In genomic region chr5:43148486-43148885, GRCm38 (mm10) we compare ENCODE assay signal across 13 mouse cellular contexts.
DNase-seq lines count a peak whose midpoint lies in the region; ATAC-seq and TF ChIP-seq lines count a peak whose summit lies in the region.
"Had no signal": no experiment of that assay in that cellular context is flagged by ENCODE, and none has a peak within 500 bp of the region (broad histone marks: within the 10 kb centered on the region; RNA-seq: fewer than 3 reads in every experiment).

No protein-coding gene starts in this region.

- 38% methylated on average over 9 of the region's 9 CpGs for WGBS in intestine, embryonic 15.5 days
- WGBS in intestine, postnatal 0 days: 48% methylated on average over 9 of the region's 9 CpGs
- WGBS in forebrain, postnatal 0 days: 61% methylated on average over 9 of the region's 9 CpGs

- no peak overlapping the region for H3K4me2 ChIP-seq in intestine, embryonic 15.5 days (replicated peaks)
- H3K4me2 ChIP-seq in intestine, postnatal 0 days (replicated peaks; ENCODE audit: low read depth): no peak overlapping the region
- H3K4me2 ChIP-seq in forebrain, postnatal 0 days (ENCODE audit: low read depth): no peak overlapping the region

- H3K27me3 ChIP-seq in intestine, embryonic 15.5 days (replicated peaks): no peaks in the 10 kb centered on the region
- H3K27me3 ChIP-seq in intestine, postnatal 0 days (replicated peaks; ENCODE audit: control insufficient read depth, insufficient read depth, low read length): no peaks in the 10 kb centered on the region
- no peaks in the 10 kb centered on the region; the same call in 1 of the 2 replicates for H3K27me3 ChIP-seq in forebrain, postnatal 0 days (ENCODE audit: insufficient read depth, low read length)

- no peak for TF ChIP-seq CTCF in intestine, postnatal 0 days (IDR thresholded peaks at IDR 0.05; ENCODE audit: low read depth)
- TF ChIP-seq CTCF in forebrain, postnatal 0 days (IDR thresholded peaks at IDR 0.05; ENCODE audit: low read depth): no peak

- H3K4me3 ChIP-seq in intestine, embryonic 15.5 days (replicated peaks): no peak overlapping the region
- H3K4me3 ChIP-seq in intestine, postnatal 0 days (ENCODE audit: low read depth, low read length): no peak overlapping the region
- H3K4me3 ChIP-seq in forebrain, postnatal 0 days (ENCODE audit: low read depth, low read length): no peak overlapping the region

- H3K27ac ChIP-seq in intestine, embryonic 15.5 days: no peak overlapping the region
- no peak overlapping the region for H3K27ac ChIP-seq in intestine, postnatal 0 days (ENCODE audit: low read depth, low read length)
- no peak overlapping the region for H3K27ac ChIP-seq in forebrain, postnatal 0 days (ENCODE audit: low read depth, low read length)
- H3K27ac ChIP-seq: liver, embryonic 14.5 days had no signal

- no peaks in the 10 kb centered on the region for H3K36me3 ChIP-seq in intestine, embryonic 15.5 days
- no peaks in the 10 kb centered on the region for H3K36me3 ChIP-seq in intestine, postnatal 0 days (ENCODE audit: control insufficient read depth, insufficient read depth)
- H3K36me3 ChIP-seq in forebrain, postnatal 0 days (ENCODE audit: insufficient read depth): no peaks in the 10 kb centered on the region

- no peak overlapping the region for H3K9ac ChIP-seq in intestine, embryonic 15.5 days
- no peak overlapping the region for H3K9ac ChIP-seq in intestine, postnatal 0 days (ENCODE audit: low read depth, low read length)
- no peak overlapping the region for H3K9ac ChIP-seq in forebrain, postnatal 0 days
- H3K9ac ChIP-seq: liver, embryonic 14.5 days had no signal

- ATAC-seq in intestine, embryonic 15.5 days: 0 out of 2 replicates have a peak, but pooled peaks have one; percentile 36
- ATAC-seq in intestine, postnatal 0 days: no peak
- peak; percentile 64 for ATAC-seq in forebrain, postnatal 0 days
- ATAC-seq: CD4-positive, CD25-positive, alpha-beta regulatory T cell, adult 4 months had no signal

- DNase-seq in cerebellum, adult 9-11 months: peak; percentile 14
- no peak for DNase-seq in cerebellum, adult 18-20 months
- peak; percentile 35 for DNase-seq in forebrain, postnatal 0 days
- peak; percentile 58 for DNase-seq in retina, postnatal 1 day
- DNase-seq in kidney, adult 18-20 months: no peak
- DNase-seq in spleen, postnatal 10 days (ENCODE audit: low spot score in 2 of 2): no peak
- DNase-seq: kidney, postnatal 25 days; midbrain, embryonic 14.5 days; thymus, adult 18-20 months had no signal

- H3K4me1 ChIP-seq in intestine, embryonic 15.5 days (replicated peaks): no peaks in the 10 kb centered on the region
- no peaks in the 10 kb centered on the region for H3K4me1 ChIP-seq in intestine, postnatal 0 days (replicated peaks; ENCODE audit: control insufficient read depth, insufficient read depth, low read length)
- no peaks in the 10 kb centered on the region for H3K4me1 ChIP-seq in forebrain, postnatal 0 days (ENCODE audit: insufficient read depth)

- H3K9me3 ChIP-seq in intestine, embryonic 15.5 days: no peaks in the 10 kb centered on the region
- no peaks in the 10 kb centered on the region for H3K9me3 ChIP-seq in intestine, postnatal 0 days (ENCODE audit: control insufficient read depth)
- no peaks in the 10 kb centered on the region for H3K9me3 ChIP-seq in forebrain, postnatal 0 days (ENCODE audit: low read length)

Comparison
In these comparisons a context has a peak if more than half of its experiments do, and no peak if none do; other contexts are left out.
1. DNase-seq: peak in cerebellum, adult 9-11 months (single experiment), forebrain, postnatal 0 days (single experiment) and retina, postnatal 1 day (single experiment); none in cerebellum, adult 18-20 months (0 of 2), kidney, adult 18-20 months (single experiment) and spleen, postnatal 10 days (0 of 2).